9 mouse cellular contexts compared by ENCODE assay signal in genomic region chr5:135459486-135459885, GRCm38 (mm10).
DNase-seq lines count a peak whose midpoint lies in the region; ATAC-seq and TF ChIP-seq lines count a peak whose summit lies in the region.
"Had no signal": no experiment of that assay in that cellular context is flagged by ENCODE, and none has a peak within 500 bp of the region (broad histone marks: within the 10 kb centered on the region; RNA-seq: fewer than 3 reads in every experiment).

No protein-coding gene starts in this region.

- H3K4me3 ChIP-seq in heart, embryonic 12.5 days: no peak overlapping the region
- H3K4me3 ChIP-seq in G1E (ENCODE audit: low read depth, low read length): no peak overlapping the region
- no peak overlapping the region for H3K4me3 ChIP-seq in midbrain, embryonic 10.5 days
- H3K4me3 ChIP-seq: embryonic facial prominence, embryonic 12.5 days had no signal

- 74% methylated on average over 3 of the region's 3 CpGs for WGBS in heart, embryonic 12.5 days
- 79% methylated on average over 3 of the region's 3 CpGs for WGBS in midbrain, embryonic 10.5 days

- ATAC-seq in heart, embryonic 12.5 days (ENCODE audit: insufficient number of reproducible peaks, low FRiP score): no peak
- no peak for ATAC-seq in G1E (ENCODE audit: extremely low read depth, insufficient number of reproducible peaks, low FRiP score, poor library complexity, severe bottlenecking)

- H3K9me3 ChIP-seq in heart, embryonic 12.5 days (replicated peaks): peaks cover 5% of the 10 kb centered on the region; the same call in 1 of the 2 replicates
- H3K9me3 ChIP-seq in G1E (replicated peaks): peaks cover 5% of the 10 kb centered on the region
- peaks cover 9% of the 10 kb centered on the region for H3K9me3 ChIP-seq in midbrain, embryonic 10.5 days (replicated peaks)

- DNase-seq in heart, postnatal 4 days: peak; percentile 48
- DNase-seq in 3T3-L1 (ENCODE audit: low read depth, low spot score) (peak; percentile 42), G1E (ENCODE audit: low spot score) (no peak)
- peak; percentile 11 for DNase-seq in forelimb bud, embryonic 11.5 days (ENCODE audit: low read depth, low spot score)
- DNase-seq in spleen, postnatal 4 days (ENCODE audit: low spot score in 2 of 2): peak; percentile 33 to 71
- DNase-seq in Muller cell, postnatal 12 days (ENCODE audit: inconsistent ontology term): no peak
- DNase-seq in midbrain, embryonic 10.5 days (ENCODE audit: low spot score): no peak

- H3K27ac ChIP-seq in heart, embryonic 12.5 days (ENCODE audit: poor library complexity, severe bottlenecking): no peak overlapping the region
- no peak overlapping the region for H3K27ac ChIP-seq in midbrain, embryonic 10.5 days (replicated peaks)
- H3K27ac ChIP-seq: embryonic facial prominence, embryonic 12.5 days had no signal

- H3K36me3 ChIP-seq in heart, embryonic 12.5 days: peaks cover 62% of the 10 kb centered on the region
- H3K36me3 ChIP-seq in G1E (replicated peaks): no peaks in the 10 kb centered on the region
- peaks cover 99% of the 10 kb centered on the region for H3K36me3 ChIP-seq in midbrain, embryonic 10.5 days

- H3K4me1 ChIP-seq in heart, embryonic 12.5 days (replicated peaks): peaks cover 8% of the 10 kb centered on the region
- H3K4me1 ChIP-seq in G1E (ENCODE audit: insufficient read depth, low read depth, low read length): no peaks in the 10 kb centered on the region
- H3K4me1 ChIP-seq in midbrain, embryonic 10.5 days: no peaks in the 10 kb centered on the region
- H3K4me1 ChIP-seq: embryonic facial prominence, embryonic 12.5 days had no signal

- H3K9ac ChIP-seq in heart, embryonic 12.5 days: no peak overlapping the region
- H3K9ac ChIP-seq: embryonic facial prominence, embryonic 12.5 days had no signal

- TF ChIP-seq CTCF in G1E (IDR thresholded peaks at IDR 0.05; ENCODE audit: low read depth, low read length): peak; percentile 54; the same call in 1 of the 2 replicates

- no peaks in the 10 kb centered on the region for H3K27me3 ChIP-seq in heart, embryonic 12.5 days (replicated peaks)
- no peaks in the 10 kb centered on the region for H3K27me3 ChIP-seq in G1E (ENCODE audit: insufficient read depth, low read length)
- no peaks in the 10 kb centered on the region for H3K27me3 ChIP-seq in midbrain, embryonic 10.5 days (ENCODE audit: low read depth, poor library complexity, severe bottlenecking)
- H3K27me3 ChIP-seq: embryonic facial prominence, embryonic 12.5 days had no signal

- no peak overlapping the region for H3K4me2 ChIP-seq in heart, embryonic 12.5 days
- H3K4me2 ChIP-seq: embryonic facial prominence, embryonic 12.5 days had no signal

Comparison
In these comparisons a context has a peak if more than half of its experiments do, and no peak if none do; other contexts are left out.
1. DNase-seq: peak in heart, postnatal 4 days (single experiment), 3T3-L1 (single experiment), forelimb bud, embryonic 11.5 days (single experiment) and spleen, postnatal 4 days (2 of 2); none in G1E (single experiment), Muller cell, postnatal 12 days (single experiment) and midbrain, embryonic 10.5 days (single experiment).